Mouse (Mus musculus): ENCODE measurements around the gene Mmp25. TPM values are rescaled to one million over a fixed set of nuclear protein-coding genes. Genes with fewer than 3 reads are reported as not detected.
A peak's percentile ranks its signal among the peaks of the same experiment; 100 is the strongest.

Gene Mmp25
- polyA plus RNA-seq, 1 experiment from 2014 or later = 0.26 TPM

DNA sequence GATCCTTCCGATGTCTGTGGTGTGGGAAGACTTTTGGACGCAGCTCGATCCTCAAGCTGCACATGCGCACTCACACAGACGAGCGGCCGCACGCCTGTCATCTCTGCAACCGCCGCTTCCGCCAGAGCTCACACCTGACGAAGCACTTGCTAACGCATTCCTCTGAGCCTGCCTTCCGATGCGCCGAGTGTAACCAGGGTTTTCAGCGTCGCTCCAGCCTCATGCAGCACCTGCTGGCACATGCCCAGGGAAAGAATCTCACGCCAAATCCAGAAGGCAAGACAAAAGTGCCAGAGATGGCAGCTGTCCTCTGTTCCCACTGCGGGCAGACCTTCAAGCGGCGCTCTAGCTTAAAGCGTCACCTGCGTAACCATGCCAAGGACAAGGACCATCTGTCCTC, 35.5 kb downstream of the Mmp25 start:
- 88% methylated on average over 24 of the region's 24 CpGs for WGBS
- no peak for ATAC-seq (ENCODE audit: insufficient number of reproducible peaks, insufficient read depth, low FRiP score, low read depth)
- no peak overlapping the region for H3K4me2 ChIP-seq (ENCODE audit: low read length)

DNA sequence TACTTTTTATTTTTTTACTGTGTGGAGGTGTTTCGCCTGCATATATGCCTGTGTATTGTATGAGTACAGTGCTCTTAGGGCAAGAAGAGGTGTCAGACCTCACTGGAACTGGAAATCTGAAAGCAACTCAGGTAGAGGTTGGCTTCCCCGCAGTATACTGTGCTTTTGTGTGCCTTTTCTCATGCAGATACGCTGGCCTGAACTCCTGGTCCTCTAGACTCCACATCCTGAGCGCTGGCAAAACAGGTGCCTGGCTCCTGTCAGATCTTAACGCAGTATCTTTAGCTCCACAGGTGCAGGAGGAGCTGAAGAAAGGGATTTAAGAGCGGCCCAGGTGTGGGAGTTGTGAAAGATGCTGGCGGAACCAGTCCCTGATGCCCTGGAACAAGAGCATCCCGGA, 39.9 kb downstream of the Mmp25 start:
- Histone ChIP-seq H3K9ac (ENCODE audit: low read length) (no peak overlapping the region), H3K27me3 (ENCODE audit: control insufficient read depth, insufficient read depth, low read length) (no peaks in the 10 kb centered on the region), H3K36me3 (ENCODE audit: control insufficient read depth, insufficient read depth, low read length) (no peaks in the 10 kb centered on the region), H3K27ac (replicated peaks in 1 of 2; ENCODE audit: control insufficient read depth in 1 of 2, insufficient read depth in 1 of 2, low read depth in 2 of 2, low read length in 2 of 2) (no peak overlapping the region), H3K9me3 (ENCODE audit: control insufficient read depth, low read length) (no peaks in the 10 kb centered on the region), H3K4me3 (ENCODE audit: control insufficient read depth in 1 of 2, insufficient read depth in 1 of 2, low read depth in 1 of 2, low read length in 2 of 2) (no peak overlapping the region), H3K4me2 (ENCODE audit: low read length) (no peak overlapping the region), H3K4me1 (ENCODE audit: control insufficient read depth in 2 of 2, insufficient read depth in 2 of 2, low read length in 2 of 2) (no peaks in the 10 kb centered on the region; a peak in 1 of 4 replicates)
- 79% methylated on average over 8 of the region's 8 CpGs for WGBS
- ATAC-seq (ENCODE audit: insufficient number of reproducible peaks, insufficient read depth, low FRiP score, low read depth) = no peak

More for the DNA sequence above, 35.5 kb downstream of the Mmp25 start:
- Histone ChIP-seq H3K27me3 (ENCODE audit: control insufficient read depth, insufficient read depth, low read length) (no peaks in the 10 kb centered on the region), H3K36me3 (ENCODE audit: control insufficient read depth, insufficient read depth, low read length) (no peaks in the 10 kb centered on the region), H3K9me3 (ENCODE audit: control insufficient read depth, low read length) (no peaks in the 10 kb centered on the region), H3K4me1 (ENCODE audit: control insufficient read depth in 2 of 2, insufficient read depth in 2 of 2, low read length in 2 of 2) (no peaks in the 10 kb centered on the region), H3K27ac (replicated peaks in 1 of 2; ENCODE audit: control insufficient read depth in 1 of 2, insufficient read depth in 1 of 2, low read depth in 2 of 2, low read length in 2 of 2) (no peak overlapping the region), H3K4me3 (ENCODE audit: control insufficient read depth in 1 of 2, insufficient read depth in 1 of 2, low read depth in 1 of 2, low read length in 2 of 2) (no peak overlapping the region), H3K9ac (ENCODE audit: low read length) (no peak overlapping the region)

DNA sequence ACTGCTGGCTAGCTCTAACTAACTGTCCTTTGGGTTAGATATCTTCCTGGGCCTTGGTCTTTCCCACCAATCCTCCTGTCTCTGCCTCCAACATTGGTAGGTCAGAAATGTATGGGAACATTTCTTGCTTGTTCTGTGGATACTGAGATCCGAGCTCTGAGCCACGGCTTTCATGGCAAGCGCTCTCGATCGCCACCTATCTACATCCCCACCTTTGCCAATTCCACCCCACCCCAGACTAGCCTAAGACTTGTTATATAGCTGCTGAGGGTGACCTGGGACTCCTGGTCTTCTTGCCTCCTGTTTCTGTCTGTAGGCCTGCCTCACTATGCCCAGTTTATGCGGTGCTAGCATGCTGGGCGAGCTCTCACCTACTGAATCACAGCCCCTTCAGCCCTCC, 40.7 kb downstream of the Mmp25 start:
- H3K9me3 ChIP-seq (ENCODE audit: control insufficient read depth, low read length) = no peaks in the 10 kb centered on the region
- peaks cover 3 to 6% of the 10 kb centered on the region in 2 experiments; a peak in 2 of 4 replicates for H3K4me1 ChIP-seq (ENCODE audit: control insufficient read depth in 2 of 2, insufficient read depth in 2 of 2, low read length in 2 of 2)
- H3K4me3 ChIP-seq (ENCODE audit: control insufficient read depth in 1 of 2, insufficient read depth in 1 of 2, low read depth in 1 of 2, low read length in 2 of 2) = no peak overlapping the region
- no peaks in the 10 kb centered on the region for H3K27me3 ChIP-seq (ENCODE audit: control insufficient read depth, insufficient read depth, low read length)
- WGBS = 66% methylated on average over 7 of the region's 7 CpGs
- no peaks in the 10 kb centered on the region for H3K36me3 ChIP-seq (ENCODE audit: control insufficient read depth, insufficient read depth, low read length)
- H3K27ac ChIP-seq (replicated peaks in 1 of 2; ENCODE audit: control insufficient read depth in 1 of 2, insufficient read depth in 1 of 2, low read depth in 2 of 2, low read length in 2 of 2) = no peak overlapping the region
- no peak overlapping the region for H3K9ac ChIP-seq (ENCODE audit: low read length)
- no peak for ATAC-seq (ENCODE audit: insufficient number of reproducible peaks, insufficient read depth, low FRiP score, low read depth)
- H3K4me2 ChIP-seq (ENCODE audit: low read length) = no peak overlapping the region

DNA sequence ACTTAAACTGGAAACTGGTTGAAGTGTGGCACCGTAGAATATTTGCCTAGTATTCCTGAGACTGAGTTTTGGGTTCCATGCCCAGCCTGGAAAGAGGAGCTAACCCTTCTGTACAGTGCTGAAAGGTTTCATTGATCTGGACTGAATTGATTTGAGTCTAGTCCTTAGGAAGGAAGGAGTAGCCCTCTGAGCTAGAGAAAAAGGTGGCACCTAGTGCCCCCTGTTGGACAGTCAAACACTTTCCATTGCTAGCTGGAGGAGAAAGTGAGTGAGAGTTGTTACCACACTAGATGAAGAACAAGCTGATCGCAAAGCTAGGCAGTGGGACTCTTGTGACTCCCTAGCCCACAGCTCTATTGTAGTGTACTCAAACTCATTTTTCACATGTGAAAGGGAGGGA, 41.5 kb downstream of the Mmp25 start:
- Histone ChIP-seq H3K9me3 (ENCODE audit: control insufficient read depth, low read length) (no peaks in the 10 kb centered on the region), H3K27ac (replicated peaks in 1 of 2; ENCODE audit: control insufficient read depth in 1 of 2, insufficient read depth in 1 of 2, low read depth in 2 of 2, low read length in 2 of 2) (no peak overlapping the region), H3K27me3 (ENCODE audit: control insufficient read depth, insufficient read depth, low read length) (no peaks in the 10 kb centered on the region), H3K4me3 (ENCODE audit: control insufficient read depth in 1 of 2, insufficient read depth in 1 of 2, low read depth in 1 of 2, low read length in 2 of 2) (no peak overlapping the region), H3K36me3 (ENCODE audit: control insufficient read depth, insufficient read depth, low read length) (no peaks in the 10 kb centered on the region), H3K4me2 (ENCODE audit: low read length) (no peak overlapping the region), H3K4me1 (ENCODE audit: control insufficient read depth in 2 of 2, insufficient read depth in 2 of 2, low read length in 2 of 2) (peaks cover 4 to 7% of the 10 kb centered on the region in 2 experiments; a peak in 3 of 4 replicates), H3K9ac (ENCODE audit: low read length) (no peak overlapping the region)
- ATAC-seq (ENCODE audit: insufficient number of reproducible peaks, insufficient read depth, low FRiP score, low read depth) = no peak
- 63% methylated on average over 2 of the region's 2 CpGs for WGBS

DNA sequence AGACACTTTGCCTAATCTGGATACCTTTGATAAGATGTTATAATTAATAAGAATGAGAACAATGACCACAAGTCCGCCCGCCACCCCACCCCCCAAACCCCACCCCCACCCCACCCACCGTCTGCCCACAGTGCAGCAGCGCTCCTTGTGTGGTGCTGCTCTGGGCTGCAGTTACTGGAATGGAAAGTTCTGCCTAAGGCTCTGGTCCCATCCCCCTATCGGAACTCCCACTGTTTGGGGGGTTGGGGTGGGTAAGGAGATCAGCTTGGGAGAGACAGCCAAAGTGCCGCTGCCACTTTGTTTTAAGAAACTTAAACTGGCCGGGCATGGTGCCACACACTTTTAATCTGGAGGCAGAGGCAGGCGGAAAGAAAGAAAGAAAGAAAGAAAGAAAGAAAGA, 42.0 kb downstream of the Mmp25 start:
- no peaks in the 10 kb centered on the region for H3K9me3 ChIP-seq (ENCODE audit: control insufficient read depth, low read length)
- H3K4me2 ChIP-seq (ENCODE audit: low read length) = no peak overlapping the region
- ATAC-seq (ENCODE audit: insufficient number of reproducible peaks, insufficient read depth, low FRiP score, low read depth) = no peak
- H3K27ac ChIP-seq (replicated peaks in 1 of 2; ENCODE audit: control insufficient read depth in 1 of 2, insufficient read depth in 1 of 2, low read depth in 2 of 2, low read length in 2 of 2) = no peak overlapping the region
- no peak overlapping the region for H3K9ac ChIP-seq (ENCODE audit: low read length)
- H3K4me3 ChIP-seq (ENCODE audit: control insufficient read depth in 1 of 2, insufficient read depth in 1 of 2, low read depth in 1 of 2, low read length in 2 of 2) = no peak overlapping the region
- H3K4me1 ChIP-seq (ENCODE audit: control insufficient read depth in 2 of 2, insufficient read depth in 2 of 2, low read length in 2 of 2) = peaks cover 6 to 10% of the 10 kb centered on the region in 2 experiments; a peak in 3 of 4 replicates
- 23% methylated on average over 8 of the region's 8 CpGs for WGBS
- H3K36me3 ChIP-seq (ENCODE audit: control insufficient read depth, insufficient read depth, low read length) = no peaks in the 10 kb centered on the region
- no peaks in the 10 kb centered on the region for H3K27me3 ChIP-seq (ENCODE audit: control insufficient read depth, insufficient read depth, low read length)

DNA sequence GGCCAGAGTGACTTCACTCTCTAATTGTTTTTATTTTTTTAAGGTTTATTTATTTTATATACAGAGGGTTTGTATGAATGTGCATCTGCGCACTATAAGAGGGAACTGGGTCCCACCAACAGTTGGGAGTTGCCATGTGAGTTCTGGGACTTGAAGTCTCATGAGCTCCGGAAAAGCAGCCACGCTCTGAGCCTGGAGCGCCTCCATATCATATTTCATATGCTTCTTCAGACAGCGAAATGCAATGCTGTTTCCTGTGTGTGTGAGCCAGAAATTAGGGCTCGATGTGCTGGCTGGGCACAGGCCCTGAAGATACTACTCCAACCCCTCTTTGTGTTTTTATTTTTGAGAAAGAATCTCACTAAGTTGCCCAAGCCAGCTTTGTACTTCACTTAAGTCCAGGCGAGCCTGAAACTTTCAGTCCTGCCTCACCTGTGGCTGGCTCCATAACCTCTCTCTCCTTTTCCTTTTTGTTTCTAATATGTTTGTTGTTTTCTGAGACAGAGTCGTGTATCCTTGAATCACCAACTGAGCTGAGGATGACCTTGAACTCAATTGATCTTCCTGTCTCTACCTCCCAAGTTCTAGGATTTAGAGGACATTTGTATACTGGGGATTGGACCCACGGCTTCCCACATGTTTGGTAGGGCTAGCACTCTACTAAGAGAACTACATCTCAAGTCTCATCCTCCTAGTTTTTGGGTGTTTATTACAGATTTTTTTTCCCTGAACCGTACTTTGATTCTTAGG, 43.1 kb downstream of the Mmp25 start:
- WGBS = 49% methylated on average over 10 of the region's 10 CpGs
- no peak overlapping the region for H3K27ac ChIP-seq (replicated peaks in 1 of 2; ENCODE audit: control insufficient read depth in 1 of 2, insufficient read depth in 1 of 2, low read depth in 2 of 2, low read length in 2 of 2)

DNA sequence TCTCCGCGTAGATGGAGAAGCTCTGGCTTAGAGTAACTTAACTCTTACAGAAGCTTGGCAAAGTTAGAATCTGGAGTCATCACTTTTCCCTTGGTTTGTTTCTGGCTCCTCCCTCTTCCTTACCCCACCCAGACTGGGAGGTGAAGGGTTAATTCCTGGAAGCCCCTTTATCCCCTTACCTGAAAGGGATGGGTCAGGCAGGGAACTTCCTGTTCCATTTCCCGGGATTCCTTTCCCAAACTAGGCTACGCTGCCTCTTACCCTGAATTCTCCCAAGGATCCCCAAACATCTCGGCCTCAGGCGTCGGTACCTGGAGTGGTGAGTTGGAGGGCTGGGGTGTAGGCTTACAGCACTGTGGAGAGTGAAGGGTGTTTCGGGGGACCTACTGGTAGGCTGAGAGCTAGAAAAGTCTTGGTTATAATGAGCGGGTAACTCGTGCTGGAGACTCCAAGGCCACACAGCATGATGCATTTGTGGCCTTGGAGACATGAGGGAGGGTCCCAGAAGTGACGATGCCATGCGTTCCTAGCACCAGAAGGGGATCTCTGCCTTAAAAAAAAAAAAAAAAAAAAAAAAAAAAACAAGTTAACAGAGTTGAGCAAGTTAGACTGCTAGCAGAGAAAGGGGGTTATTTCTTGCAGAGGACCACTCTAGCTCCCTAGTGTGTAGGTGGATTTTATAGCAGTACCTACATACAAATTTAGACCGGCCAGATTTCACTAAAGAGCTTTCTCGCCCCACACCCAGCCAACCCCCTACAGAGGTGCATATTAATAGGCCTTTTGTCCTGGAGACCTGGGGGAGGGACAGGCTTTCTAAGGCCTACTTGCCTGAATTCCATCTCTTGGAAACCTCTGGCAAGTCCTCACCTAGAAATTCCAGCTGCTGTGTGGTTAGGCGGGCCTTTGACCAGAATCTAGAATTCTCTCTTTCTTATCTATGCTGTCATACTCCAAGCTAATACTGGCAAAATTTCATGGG, 44.1 kb downstream of the Mmp25 start, which contains the start of gene Zscan10:
TSS of gene Zscan10 (plus strand) at position 216 of the 982 bp plus-strand sequence.
- WGBS = 48% methylated on average over 15 of the region's 15 CpGs
- H3K36me3 ChIP-seq (ENCODE audit: control insufficient read depth, insufficient read depth, low read length) = no peaks in the 10 kb centered on the region
- H3K4me1 ChIP-seq (ENCODE audit: control insufficient read depth in 2 of 2, insufficient read depth in 2 of 2, low read length in 2 of 2) = peaks cover 6 to 10% of the 10 kb centered on the region in 2 experiments; a peak in 3 of 4 replicates
- H3K9ac ChIP-seq (ENCODE audit: low read length) = peak within 1 kb of the TSS; percentile 84
- H3K27ac ChIP-seq (replicated peaks in 1 of 2; ENCODE audit: control insufficient read depth in 1 of 2, insufficient read depth in 1 of 2, low read depth in 2 of 2, low read length in 2 of 2) = peak within 1 kb of the TSS in 1 of 2 experiments; percentile 91; a peak in 2 of 4 replicates
- H3K4me2 ChIP-seq (ENCODE audit: low read length) = peak within 1 kb of the TSS; percentile 93
- ATAC-seq (ENCODE audit: insufficient number of reproducible peaks, insufficient read depth, low FRiP score, low read depth) = no peak
- H3K27me3 ChIP-seq (ENCODE audit: control insufficient read depth, insufficient read depth, low read length) = no peaks in the 10 kb centered on the region
- H3K4me3 ChIP-seq (ENCODE audit: control insufficient read depth in 1 of 2, insufficient read depth in 1 of 2, low read depth in 1 of 2, low read length in 2 of 2) = peak within 1 kb of the TSS in 1 of 2 experiments; percentile 55; a peak in 2 of 4 replicates
- H3K9me3 ChIP-seq (ENCODE audit: control insufficient read depth, low read length) = no peaks in the 10 kb centered on the region

More for the DNA sequence above, 43.1 kb downstream of the Mmp25 start:
- Histone ChIP-seq H3K27me3 (ENCODE audit: control insufficient read depth, insufficient read depth, low read length) (no peaks in the 10 kb centered on the region), H3K9me3 (ENCODE audit: control insufficient read depth, low read length) (no peaks in the 10 kb centered on the region), H3K4me1 (ENCODE audit: control insufficient read depth in 2 of 2, insufficient read depth in 2 of 2, low read length in 2 of 2) (peaks cover 6 to 10% of the 10 kb centered on the region in 2 experiments; a peak in 3 of 4 replicates), H3K36me3 (ENCODE audit: control insufficient read depth, insufficient read depth, low read length) (no peaks in the 10 kb centered on the region), H3K4me2 (ENCODE audit: low read length) (no peak overlapping the region), H3K9ac (ENCODE audit: low read length) (no peak overlapping the region), H3K4me3 (ENCODE audit: control insufficient read depth in 1 of 2, insufficient read depth in 1 of 2, low read depth in 1 of 2, low read length in 2 of 2) (no peak overlapping the region)
- no peak for ATAC-seq (ENCODE audit: insufficient number of reproducible peaks, insufficient read depth, low FRiP score, low read depth)
